Mouse (Mus musculus) heart, embryonic 16.5 days (tissue): ENCODE data around the gene Macrod1. TPM values are rescaled to one million over a fixed set of nuclear protein-coding genes. Genes with fewer than 3 reads are reported as not detected.
A peak's percentile ranks its signal among the peaks of the same experiment; 100 is the strongest.

Experiments
- ATAC-seq: fragments of 200-750 bp; cut with Nextera tagmentation; replicated peaks from 2 replicates; pipeline ENCODE4 v1.8.0; 2017; ENCODE audit warnings: moderate number of reproducible peaks; ENCODE audit not compliant: insufficient read depth, low FRiP score; ENCODE audit errors: extremely low read depth
- H3K27ac ChIP-seq: fragments of 300-500 bp; sonication (generic); 2 replicates; pipeline ENCODE4 v1.5.1; 2014; ENCODE audit warnings: mild to moderate bottlenecking, low read length, control low read depth, moderate library complexity
- H3K27me3 ChIP-seq: fragments of 300-500 bp; sonication (generic); 2 replicates; pipeline ENCODE4 v1.6.1; 2014; ENCODE audit warnings: low read length, mixed read lengths; ENCODE audit not compliant: control insufficient read depth, insufficient read depth
- H3K36me3 ChIP-seq: fragments of 300-500 bp; sonication (generic); 2 replicates; pipeline ENCODE4 v1.6.1; 2014; ENCODE audit not compliant: control insufficient read depth, insufficient read depth
- H3K4me1 ChIP-seq: fragments of 300-500 bp; sonication (generic); 2 replicates; pipeline ENCODE4 v1.6.1; 2014; ENCODE audit warnings: low read length, mixed read lengths; ENCODE audit not compliant: control insufficient read depth, insufficient read depth
- H3K4me2 ChIP-seq: fragments of 300-500 bp; sonication (generic); 2 replicates; pipeline ENCODE4 v1.6.1; 2014; ENCODE audit warnings: low read depth, mild to moderate bottlenecking, control low read depth, low read length
- H3K4me3 ChIP-seq: fragments of 300-500 bp; sonication (generic); 2 replicates; pipeline ENCODE4 v1.5.1; 2014; ENCODE audit warnings: mild to moderate bottlenecking, control low read depth, low read length
- H3K9ac ChIP-seq: fragments of 300-500 bp; sonication (generic); 2 replicates; pipeline ENCODE4 v1.6.1; 2014; ENCODE audit warnings: low read length, control low read depth
- H3K9me3 ChIP-seq: fragments of 300-500 bp; sonication (generic); replicated peaks from 2 replicates; pipeline ENCODE4 v1.6.1; 2016; ENCODE audit warnings: low read length; ENCODE audit not compliant: control insufficient read depth
- WGBS: fragments of 180-500 bp; shearing (Covaris S2); extraction: QIAGEN DNeasy Blood & Tissue Kit; methylation state at CpG from one replicate; pipeline ENCODE4 v1.1.7; 2014; 5-methylcytosine and 5-hydroxymethylcytosine counted together
- polyA plus RNA-seq: library from polyadenylated mRNA; unstranded; fragments of >200 nt; fragmentation: Nextera tagmentation; extraction: Ambion mirVana; gene quantifications from 2 replicates; pipeline ENCODE4 v1.2.1, GENCODE M21; 2015

Macrod1 gene
- polyA plus RNA-seq, 1 experiment from 2014 or later = 61.0 TPM

DNA sequence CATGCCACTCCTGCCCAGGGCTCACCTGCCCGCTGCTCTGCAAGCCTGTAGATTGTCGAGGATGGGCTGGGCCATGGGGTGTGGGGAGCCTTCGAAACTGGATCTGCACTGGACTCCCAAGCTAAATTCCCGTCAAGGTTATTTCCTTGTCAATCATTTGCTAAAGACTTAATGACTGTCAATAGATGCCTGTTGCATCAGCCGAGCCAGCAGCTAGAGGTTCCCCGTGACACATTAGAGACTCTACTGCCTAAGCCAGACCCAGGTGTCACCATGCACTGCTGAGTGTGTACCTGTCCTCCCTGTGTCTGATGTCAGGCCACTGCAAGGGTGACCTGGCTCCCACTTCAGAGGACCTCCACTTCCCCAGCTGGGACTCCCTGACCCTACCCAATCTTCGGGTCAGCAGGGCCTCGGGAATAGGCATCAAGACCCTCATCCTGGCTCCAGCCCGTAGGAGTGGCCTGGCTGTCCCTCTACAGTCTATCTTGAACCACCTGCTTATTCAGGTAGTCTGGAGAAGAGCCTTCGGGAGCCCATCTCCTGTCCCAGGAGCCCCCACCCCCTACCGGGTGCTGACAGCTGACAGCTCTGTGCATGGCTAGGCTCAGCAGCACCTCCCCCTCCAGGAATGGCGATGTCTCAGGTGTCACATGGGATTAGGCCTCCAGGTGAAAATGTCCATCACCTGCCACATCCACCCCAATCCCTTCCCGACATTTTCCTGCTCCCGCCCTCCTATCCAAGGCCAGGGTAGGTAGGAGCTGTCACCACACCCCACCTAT is 80.3 kb downstream of the Macrod1 start:
- Histone ChIP-seq H3K9ac (peak overlapping the region; percentile 37), H3K4me1 (peaks cover 54% of the 10 kb centered on the region), H3K27ac (peak overlapping the region; percentile 85), H3K36me3 (no peaks in the 10 kb centered on the region), H3K9me3 (no peaks in the 10 kb centered on the region), H3K4me2 (no peak overlapping the region), H3K27me3 (peaks cover 4% of the 10 kb centered on the region; the same call in 1 of the 2 replicates), H3K4me3 (no peak overlapping the region)
- 40% methylated on average over 14 of the region's 14 CpGs for WGBS
- ATAC-seq = no peak

GRCm38 (mm10) chr19:7138327-7138726 is 81.7 kb downstream of the Macrod1 start:
- no peaks in the 10 kb centered on the region for H3K36me3 ChIP-seq
- no peak overlapping the region for H3K27ac ChIP-seq
- peaks cover 63% of the 10 kb centered on the region for H3K4me1 ChIP-seq
- H3K27me3 ChIP-seq = peaks cover 4% of the 10 kb centered on the region; the same call in 1 of the 2 replicates
- 71% methylated on average over 14 of the region's 14 CpGs for WGBS
- H3K4me3 ChIP-seq = no peak overlapping the region
- no peak for ATAC-seq
- no peak overlapping the region for H3K9ac ChIP-seq
- no peaks in the 10 kb centered on the region for H3K9me3 ChIP-seq
- no peak overlapping the region for H3K4me2 ChIP-seq

DNA sequence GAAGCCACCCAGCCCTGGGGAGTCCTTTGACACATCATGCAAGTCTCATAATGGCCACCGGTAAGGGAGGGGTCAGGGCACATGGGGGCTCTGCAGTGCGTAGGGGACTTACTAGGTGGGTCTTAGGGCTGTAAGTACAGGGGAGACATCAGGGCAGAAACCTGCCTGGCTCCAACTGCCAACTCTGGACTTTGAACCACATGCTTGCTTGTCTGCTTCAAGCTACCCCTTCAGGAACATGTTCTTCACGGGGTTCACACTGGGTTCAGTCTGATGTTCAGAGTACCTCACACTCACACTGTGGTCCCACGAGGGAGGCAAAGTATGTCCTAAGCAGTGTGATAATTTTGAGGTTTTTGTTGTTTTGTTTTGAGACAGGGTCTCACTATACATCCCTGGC is 82.7 kb downstream of the Macrod1 start:
- Histone ChIP-seq H3K27ac (no peak overlapping the region), H3K9me3 (no peaks in the 10 kb centered on the region), H3K4me1 (peaks cover 65% of the 10 kb centered on the region), H3K36me3 (no peaks in the 10 kb centered on the region), H3K9ac (no peak overlapping the region), H3K27me3 (peaks cover 4% of the 10 kb centered on the region; the same call in 1 of the 2 replicates), H3K4me3 (no peak overlapping the region), H3K4me2 (no peak overlapping the region)
- ATAC-seq = no peak
- 65% methylated on average over 4 of the region's 4 CpGs for WGBS

DNA sequence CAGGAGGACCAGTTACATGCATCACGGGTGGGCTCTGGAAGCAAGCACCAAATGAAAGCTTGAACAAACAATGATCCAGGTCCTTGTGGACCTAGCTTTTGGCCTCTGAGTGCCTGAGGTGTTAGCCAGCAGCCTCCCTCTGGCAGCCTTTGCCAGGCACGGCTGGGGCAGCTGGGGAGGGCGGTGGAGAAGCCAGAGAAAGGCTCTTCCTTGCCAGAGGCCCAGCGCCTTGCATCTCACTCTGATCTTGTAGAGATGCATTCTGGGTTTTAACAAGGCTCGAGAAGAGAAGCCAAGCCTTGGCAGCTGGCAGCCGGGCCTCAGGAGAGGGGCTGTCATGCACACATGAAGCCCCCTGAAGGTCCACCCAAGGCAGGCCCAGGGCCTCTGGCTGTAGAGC is 83.8 kb downstream of the Macrod1 start:
- H3K4me1 ChIP-seq = peaks cover 57% of the 10 kb centered on the region
- no peak for ATAC-seq
- no peak overlapping the region for H3K9ac ChIP-seq

GRCm38 (mm10) chr19:7140856-7141421 is 84.3 kb downstream of the Macrod1 start:
- ATAC-seq = no peak
- no peak overlapping the region for H3K4me2 ChIP-seq
- H3K27ac ChIP-seq = no peak overlapping the region
- no peaks in the 10 kb centered on the region for H3K36me3 ChIP-seq
- H3K9ac ChIP-seq = no peak overlapping the region
- no peak overlapping the region for H3K4me3 ChIP-seq
- 55% methylated on average over 12 of the region's 12 CpGs for WGBS
- H3K27me3 ChIP-seq = peaks cover 10% of the 10 kb centered on the region; the same call in 1 of the 2 replicates
- peaks cover 52% of the 10 kb centered on the region for H3K4me1 ChIP-seq
- no peaks in the 10 kb centered on the region for H3K9me3 ChIP-seq

More for the DNA sequence above, 83.8 kb downstream of the Macrod1 start:
- 67% methylated on average over 6 of the region's 6 CpGs for WGBS
- H3K27me3 ChIP-seq = peaks cover 7% of the 10 kb centered on the region; the same call in 1 of the 2 replicates
- H3K4me3 ChIP-seq = no peak overlapping the region
- no peak overlapping the region for H3K4me2 ChIP-seq
- H3K27ac ChIP-seq = no peak overlapping the region
- no peaks in the 10 kb centered on the region for H3K9me3 ChIP-seq
- H3K36me3 ChIP-seq = no peaks in the 10 kb centered on the region

DNA sequence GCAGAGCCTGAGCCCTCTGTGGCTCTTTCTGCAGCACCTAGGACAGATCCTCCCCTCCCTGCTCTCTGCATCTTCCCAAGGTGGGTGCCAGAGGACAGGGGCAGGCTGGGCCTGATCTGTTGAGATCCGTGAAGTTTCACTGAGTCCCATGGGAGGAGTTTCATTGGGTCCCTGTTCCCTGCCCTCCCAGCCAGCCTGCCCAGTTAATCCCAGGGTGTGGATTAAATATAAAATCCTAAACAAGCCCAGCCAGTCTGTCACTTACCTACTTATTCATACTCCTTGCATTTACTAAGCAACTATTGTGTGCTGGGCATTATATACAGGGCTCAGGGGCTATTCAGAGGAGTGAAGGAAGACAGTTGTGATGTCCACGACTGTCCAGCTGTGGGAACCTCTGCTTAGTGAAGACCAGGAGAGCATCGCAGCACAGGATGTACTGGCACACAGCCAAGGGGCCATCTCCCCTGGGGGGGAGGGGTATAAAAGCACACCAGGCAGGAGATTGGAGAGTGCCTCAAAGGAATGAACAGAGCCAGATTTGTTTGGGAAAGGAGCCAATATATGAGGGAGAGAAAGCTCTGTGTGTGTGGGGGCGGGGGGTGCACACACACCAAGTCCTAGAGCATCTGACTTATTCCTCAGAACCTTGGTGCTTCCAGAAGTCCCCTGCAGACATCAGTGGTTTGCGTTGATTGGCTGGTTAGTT is 85.8 kb downstream of the Macrod1 start:
- H3K4me1 ChIP-seq = peaks cover 38% of the 10 kb centered on the region
- WGBS = 32% methylated on average over 5 of the region's 5 CpGs
- peaks cover 5% of the 10 kb centered on the region; the same call in 1 of the 2 replicates for H3K27me3 ChIP-seq

DNA sequence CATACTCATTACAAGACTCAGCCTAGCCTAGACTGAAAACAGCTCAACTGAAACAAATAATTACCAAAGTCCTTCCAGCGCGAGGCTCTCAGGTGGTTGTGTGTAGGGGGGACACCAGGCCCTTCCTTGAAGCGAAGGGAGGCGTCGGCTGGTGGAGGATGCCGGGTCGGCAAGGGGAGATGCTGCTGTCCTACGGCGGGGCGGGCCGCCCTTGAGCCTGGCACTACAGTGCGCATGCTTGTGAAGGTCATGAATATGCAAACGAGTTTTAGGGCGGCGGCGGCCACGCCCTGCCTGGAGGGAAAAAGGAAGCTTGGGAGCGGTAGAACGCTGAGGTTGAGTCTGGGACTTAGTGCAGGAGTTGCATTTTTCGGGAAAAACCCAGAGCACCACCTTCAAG is 87.2 kb downstream of the Macrod1 start:
- H3K9me3 ChIP-seq = no peaks in the 10 kb centered on the region
- H3K4me1 ChIP-seq = peaks cover 38% of the 10 kb centered on the region
- peaks cover 5% of the 10 kb centered on the region; the same call in 1 of the 2 replicates for H3K27me3 ChIP-seq
- peak overlapping the region; percentile 77 for H3K9ac ChIP-seq
- H3K4me2 ChIP-seq = peak overlapping the region; percentile 81
- peak overlapping the region; percentile 55 for H3K27ac ChIP-seq
- ATAC-seq = peak; percentile 65
- H3K4me3 ChIP-seq = peak overlapping the region; percentile 52
- 1% methylated on average over 20 of the region's 20 CpGs for WGBS
- H3K36me3 ChIP-seq = no peaks in the 10 kb centered on the region

More for the DNA sequence above, 85.8 kb downstream of the Macrod1 start:
- Histone ChIP-seq H3K36me3 (no peaks in the 10 kb centered on the region), H3K9ac (no peak overlapping the region), H3K9me3 (no peaks in the 10 kb centered on the region), H3K4me2 (no peak overlapping the region), H3K4me3 (no peak overlapping the region), H3K27ac (peak overlapping the region; percentile 9; the same call in 1 of the 2 replicates)
- no peak for ATAC-seq

DNA sequence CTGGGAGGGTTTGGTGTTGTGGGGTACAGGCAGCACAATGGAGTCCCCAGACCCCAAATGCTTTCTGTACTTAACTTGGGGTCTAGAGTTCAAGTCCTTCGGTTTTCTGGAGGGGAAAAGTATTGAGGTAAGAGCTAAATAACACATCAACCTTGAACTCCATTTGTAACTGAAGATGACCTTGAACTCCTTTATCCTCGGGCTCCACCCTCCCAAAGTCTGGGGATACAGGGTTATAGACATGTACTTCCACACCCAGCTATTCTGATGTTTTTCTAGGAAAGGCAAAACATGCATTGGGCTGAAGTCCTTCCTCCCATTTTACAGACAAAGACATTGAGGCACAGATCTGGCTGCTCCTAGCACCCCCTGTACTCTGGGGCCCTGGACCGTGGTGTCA is 87.8 kb downstream of the Macrod1 start:
- no peak for ATAC-seq
- WGBS = 71% methylated on average over 3 of the region's 3 CpGs

More for the DNA sequence above, 87.8 kb downstream of the Macrod1 start:
- H3K27me3 ChIP-seq = peaks cover 5% of the 10 kb centered on the region; the same call in 1 of the 2 replicates
- H3K4me2 ChIP-seq = peak overlapping the region; percentile 81
- no peak overlapping the region for H3K27ac ChIP-seq
- peak overlapping the region; percentile 52; the same call in 1 of the 2 replicates for H3K4me3 ChIP-seq
- H3K9me3 ChIP-seq = no peaks in the 10 kb centered on the region
- no peaks in the 10 kb centered on the region for H3K36me3 ChIP-seq
- H3K9ac ChIP-seq = 0 out of 2 replicates have a peak overlapping the region, but pooled peaks have one; percentile 1
- peaks cover 38% of the 10 kb centered on the region for H3K4me1 ChIP-seq
